In genomic region chr4:126464892-126465235, GRCm38 (mm10) we compare ENCODE assay signal across 12 mouse cellular contexts. TPM values are rescaled to one million over a fixed set of nuclear protein-coding genes. Genes with fewer than 3 reads are reported as not detected.
A peak's percentile ranks its signal among the peaks of the same experiment; 100 is the strongest.
DNase-seq lines count a peak whose midpoint lies in the region; ATAC-seq and TF ChIP-seq lines count a peak whose summit lies in the region.
"Had no signal": no experiment of that assay in that cellular context is flagged by ENCODE, and none has a peak within 500 bp of the region (broad histone marks: within the 10 kb centered on the region; RNA-seq: fewer than 3 reads in every experiment).

No protein-coding gene starts in this region.

- no peak for TF ChIP-seq CTCF in thymus, adult 2 months (IDR thresholded peaks at IDR 0.05; ENCODE audit: borderline replicate concordance, control insufficient read depth, extremely low read depth, insufficient read depth, low read length, poor library complexity)

- peak overlapping the region; percentile 37 for H3K27ac ChIP-seq in embryonic facial prominence, embryonic 11.5 days (replicated peaks; ENCODE audit: low read depth, low read length)
- peak overlapping the region; percentile 99 for H3K27ac ChIP-seq in hindbrain, embryonic 13.5 days
- H3K27ac ChIP-seq in neural tube, embryonic 11.5 days (ENCODE audit: low read depth, low read length): peak overlapping the region; percentile 96
- H3K27ac ChIP-seq in thymus, adult 2 months (ENCODE audit: control insufficient read depth, insufficient read depth, low read length): no peak overlapping the region
- H3K27ac ChIP-seq: kidney, postnatal 0 days had no signal

- no peaks in the 10 kb centered on the region for H3K27me3 ChIP-seq in embryonic facial prominence, embryonic 11.5 days (ENCODE audit: control insufficient read depth, insufficient read depth, low read length)
- H3K27me3 ChIP-seq in hindbrain, embryonic 13.5 days: no peaks in the 10 kb centered on the region
- H3K27me3 ChIP-seq in neural tube, embryonic 11.5 days (ENCODE audit: control insufficient read depth, insufficient read depth, low read length): no peaks in the 10 kb centered on the region
- no peaks in the 10 kb centered on the region for H3K27me3 ChIP-seq in thymus, adult 2 months (ENCODE audit: control insufficient read depth, insufficient read depth, low read length)

- no peaks in the 10 kb centered on the region for H3K9me3 ChIP-seq in embryonic facial prominence, embryonic 11.5 days (replicated peaks; ENCODE audit: control insufficient read depth, low read length)
- no peaks in the 10 kb centered on the region for H3K9me3 ChIP-seq in hindbrain, embryonic 13.5 days
- H3K9me3 ChIP-seq in neural tube, embryonic 11.5 days (ENCODE audit: control insufficient read depth, low read length): no peaks in the 10 kb centered on the region

- WGBS in embryonic facial prominence, embryonic 11.5 days: 10% methylated on average over 2 of the region's 2 CpGs
- 7% methylated on average over 2 of the region's 2 CpGs for WGBS in hindbrain, embryonic 13.5 days
- 4% methylated on average over 2 of the region's 2 CpGs for WGBS in neural tube, embryonic 11.5 days
- 96% methylated on average over 2 of the region's 2 CpGs for WGBS in thymus, adult 2 months

- peak overlapping the region; percentile 16 for H3K4me2 ChIP-seq in embryonic facial prominence, embryonic 11.5 days (ENCODE audit: low read depth, low read length)
- peak overlapping the region; percentile 69 for H3K4me2 ChIP-seq in hindbrain, embryonic 13.5 days
- H3K4me2 ChIP-seq in neural tube, embryonic 11.5 days (ENCODE audit: low read depth): peak overlapping the region; percentile 60

- H3K4me1 ChIP-seq in embryonic facial prominence, embryonic 11.5 days (ENCODE audit: control insufficient read depth, insufficient read depth, low read length): peaks cover 4% of the 10 kb centered on the region; the same call in 1 of the 2 replicates
- H3K4me1 ChIP-seq in hindbrain, embryonic 13.5 days (replicated peaks): peaks cover 57% of the 10 kb centered on the region
- peaks cover 37% of the 10 kb centered on the region for H3K4me1 ChIP-seq in neural tube, embryonic 11.5 days (ENCODE audit: control insufficient read depth, insufficient read depth, low read length)
- peaks cover 19% of the 10 kb centered on the region for H3K4me1 ChIP-seq in thymus, adult 2 months (replicated peaks; ENCODE audit: control insufficient read depth, insufficient read depth, low read length)

- no peak for ATAC-seq in embryonic facial prominence, embryonic 11.5 days (replicated peaks; ENCODE audit: insufficient number of reproducible peaks, low FRiP score, low TSS enrichment, low read depth)
- no peak for ATAC-seq in hindbrain, embryonic 13.5 days (ENCODE audit: low FRiP score)
- no peak for ATAC-seq in neural tube, embryonic 11.5 days (ENCODE audit: insufficient read depth, low FRiP score, low TSS enrichment)

- TF ChIP-seq POLR2A in thymus, adult 2 months (IDR thresholded peaks at IDR 0.05; ENCODE audit: control insufficient read depth, extremely low read depth, insufficient read depth, low read length, poor library complexity): no peak

- peak; percentile 34 for DNase-seq in WW6 (ENCODE audit: low read depth, low spot score)
- peak; percentile 12 for DNase-seq in embryonic facial prominence, embryonic 11.5 days (ENCODE audit: low spot score)
- peak; percentile 68 for DNase-seq in neural tube, embryonic 11.5 days (ENCODE audit: low spot score)
- no peak for DNase-seq in left cerebral cortex, adult 11 months (ENCODE audit: low spot score)
- no peak for DNase-seq in thymus, adult 2 months
- no peak for DNase-seq in layer of hippocampus, adult 11-12 months (ENCODE audit: low spot score)
- DNase-seq: cerebellum, postnatal 25 days; lung, adult 18-20 months; thymus, adult 18-20 months had no signal

- peak overlapping the region; percentile 11; the same call in 1 of the 2 replicates for H3K4me3 ChIP-seq in embryonic facial prominence, embryonic 11.5 days (ENCODE audit: low read depth, low read length)
- H3K4me3 ChIP-seq in hindbrain, embryonic 13.5 days: peak overlapping the region; percentile 96
- H3K4me3 ChIP-seq in neural tube, embryonic 11.5 days (ENCODE audit: low read depth, low read length): peak overlapping the region; percentile 97
- no peak overlapping the region for H3K4me3 ChIP-seq in thymus, adult 2 months (ENCODE audit: control insufficient read depth, insufficient read depth, low read length)
- H3K4me3 ChIP-seq: myocyte had no signal

- peak overlapping the region; percentile 32; the same call in 1 of the 2 replicates for H3K9ac ChIP-seq in embryonic facial prominence, embryonic 11.5 days (replicated peaks; ENCODE audit: low read length)
- H3K9ac ChIP-seq in hindbrain, embryonic 13.5 days: peak overlapping the region; percentile 76
- H3K9ac ChIP-seq in neural tube, embryonic 11.5 days (ENCODE audit: low read length): peak overlapping the region; percentile 98

- H3K36me3 ChIP-seq in embryonic facial prominence, embryonic 11.5 days (replicated peaks; ENCODE audit: control insufficient read depth, insufficient read depth, low read depth, low read length): no peaks in the 10 kb centered on the region
- peaks cover 10% of the 10 kb centered on the region for H3K36me3 ChIP-seq in hindbrain, embryonic 13.5 days
- H3K36me3 ChIP-seq in neural tube, embryonic 11.5 days (ENCODE audit: control insufficient read depth, insufficient read depth, low read length): peaks cover under 1% of the 10 kb centered on the region
- no peaks in the 10 kb centered on the region; the same call in 1 of the 2 replicates for H3K36me3 ChIP-seq in thymus, adult 2 months (ENCODE audit: control insufficient read depth, insufficient read depth, low read length)

RNA-seq across cellular contexts. Expression of gene Ago1, which starts 3.5 kb away (rescaled TPM):
- 10.6 and 11.0 TPM in 2 replicates for polyA plus RNA-seq in embryonic facial prominence, embryonic 11.5 days (2014; fragmentation: Nextera tagmentation; extraction: Ambion mirVana)
- polyA plus RNA-seq in hindbrain, embryonic 13.5 days (2015; fragmentation: Nextera tagmentation; extraction: Ambion mirVana): 13.5 and 15.3 TPM in 2 replicates
- 23.2 and 26.3 TPM in 2 replicates for polyA plus RNA-seq in neural tube, embryonic 11.5 days (2014; fragmentation: Nextera tagmentation; extraction: Ambion mirVana)
- polyA plus RNA-seq in thymus, adult 2 months (2012; rRNA removed): 46.4 and 57.0 TPM in 2 replicates

RNA-seq across cellular contexts. Expression of gene Ago3, which starts 35.5 kb away (rescaled TPM):
- 10.2 and 12.8 TPM in 2 replicates for polyA plus RNA-seq in embryonic facial prominence, embryonic 11.5 days (2014; fragmentation: Nextera tagmentation; extraction: Ambion mirVana)
- 15.7 and 18.2 TPM in 2 replicates for polyA plus RNA-seq in hindbrain, embryonic 13.5 days (2015; fragmentation: Nextera tagmentation; extraction: Ambion mirVana)
- polyA plus RNA-seq in neural tube, embryonic 11.5 days (2014; fragmentation: Nextera tagmentation; extraction: Ambion mirVana): 9.8 and 14.6 TPM in 2 replicates
- 29.1 and 33.4 TPM in 2 replicates for polyA plus RNA-seq in thymus, adult 2 months (2012; rRNA removed)

Comparison
In these comparisons a context has a peak if more than half of its experiments do, and no peak if none do; other contexts are left out.
1. DNase-seq: peak in WW6 (single experiment), embryonic facial prominence, embryonic 11.5 days (single experiment) and neural tube, embryonic 11.5 days (single experiment); none in left cerebral cortex, adult 11 months (single experiment), thymus, adult 2 months (single experiment) and layer of hippocampus, adult 11-12 months (single experiment).
2. H3K4me2 ChIP-seq: peak in every context shown above with its lines; median percentile 69 in hindbrain, embryonic 13.5 days; 60 in neural tube, embryonic 11.5 days; 16 in embryonic facial prominence, embryonic 11.5 days.
3. H3K9ac ChIP-seq: peak in every context shown above with its lines; median percentile 98 in neural tube, embryonic 11.5 days; 76 in hindbrain, embryonic 13.5 days; 32 in embryonic facial prominence, embryonic 11.5 days.